Mouse (Mus musculus): ENCODE results near the gene Gpbar1. TPM values are rescaled to one million over a fixed set of nuclear protein-coding genes. Genes with fewer than 3 reads are reported as not detected.
A peak's percentile ranks its signal among the peaks of the same experiment; 100 is the strongest.

Gene Gpbar1
- 1.7 and 2.1 TPM in 2 replicates for polyA plus RNA-seq (2015; fragmentation: Nextera tagmentation; extraction: Ambion mirVana)

DNA sequence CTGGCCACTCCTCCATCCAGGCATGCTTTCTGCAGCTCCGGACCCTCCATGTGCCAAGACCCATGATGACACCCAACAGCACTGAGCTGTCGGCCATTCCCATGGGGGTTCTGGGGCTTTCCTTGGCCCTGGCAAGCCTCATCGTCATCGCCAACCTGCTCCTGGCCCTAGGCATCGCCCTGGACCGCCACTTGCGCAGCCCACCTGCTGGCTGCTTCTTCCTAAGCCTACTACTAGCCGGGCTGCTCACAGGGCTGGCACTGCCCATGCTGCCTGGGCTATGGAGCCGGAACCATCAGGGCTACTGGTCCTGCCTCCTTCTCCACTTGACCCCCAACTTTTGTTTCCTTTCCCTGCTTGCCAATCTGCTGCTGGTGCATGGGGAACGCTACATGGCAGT is at the start of gene Gpbar1:
Gene Gpbar1, plus strand, starts transcription at position 13 of the 400 bp plus-strand sequence.
- Histone ChIP-seq H3K4me3 (replicated peaks) (no peak within 1 kb of the TSS), H3K4me2 (peak within 1 kb of the TSS; percentile 7; the same call in 1 of the 2 replicates), H3K9me3 (replicated peaks) (no peaks in the 10 kb centered on the region), H3K9ac (0 out of 2 replicates have a peak within 1 kb of the TSS, but pooled peaks have one; percentile 14), H3K36me3 (peaks cover 49% of the 10 kb centered on the region), H3K27me3 (no peaks in the 10 kb centered on the region), H3K27ac (peak within 1 kb of the TSS; percentile 34), H3K4me1 (peaks cover 58% of the 10 kb centered on the region)
- 87% methylated on average over 10 of the region's 10 CpGs for WGBS
- no peak for ATAC-seq (replicated peaks; ENCODE audit: low FRiP score)

DNA sequence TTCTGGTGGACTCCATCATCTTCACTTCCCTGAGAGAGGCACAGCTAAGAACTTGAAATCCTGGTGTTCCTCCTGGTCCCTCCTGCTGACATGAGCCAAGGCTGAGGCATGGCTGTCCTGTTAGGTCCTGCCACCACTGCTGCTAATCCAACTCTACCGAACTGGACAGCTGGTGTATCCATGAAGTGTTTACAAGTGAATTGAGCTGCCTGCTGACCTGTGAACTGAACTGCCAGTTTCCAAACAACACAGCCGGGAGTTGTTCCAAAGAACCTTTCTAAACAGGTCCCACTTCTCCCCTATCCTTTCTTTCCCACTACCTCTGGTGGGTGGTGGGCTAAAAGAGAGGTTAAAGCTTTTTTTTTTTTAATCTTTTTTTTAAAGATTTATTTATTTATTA is 48.4 kb upstream of the Gpbar1 start:
- no peak for ATAC-seq (replicated peaks; ENCODE audit: low FRiP score)
- H3K27me3 ChIP-seq: no peaks in the 10 kb centered on the region
- no peak overlapping the region for H3K4me2 ChIP-seq
- no peak overlapping the region for H3K4me3 ChIP-seq (replicated peaks)
- no peak overlapping the region for H3K9ac ChIP-seq
- no peaks in the 10 kb centered on the region for H3K4me1 ChIP-seq
- H3K36me3 ChIP-seq: no peaks in the 10 kb centered on the region
- H3K27ac ChIP-seq: no peak overlapping the region
- no peaks in the 10 kb centered on the region for H3K9me3 ChIP-seq (replicated peaks)
- 65% methylated on average over 2 of the region's 2 CpGs for WGBS

DNA sequence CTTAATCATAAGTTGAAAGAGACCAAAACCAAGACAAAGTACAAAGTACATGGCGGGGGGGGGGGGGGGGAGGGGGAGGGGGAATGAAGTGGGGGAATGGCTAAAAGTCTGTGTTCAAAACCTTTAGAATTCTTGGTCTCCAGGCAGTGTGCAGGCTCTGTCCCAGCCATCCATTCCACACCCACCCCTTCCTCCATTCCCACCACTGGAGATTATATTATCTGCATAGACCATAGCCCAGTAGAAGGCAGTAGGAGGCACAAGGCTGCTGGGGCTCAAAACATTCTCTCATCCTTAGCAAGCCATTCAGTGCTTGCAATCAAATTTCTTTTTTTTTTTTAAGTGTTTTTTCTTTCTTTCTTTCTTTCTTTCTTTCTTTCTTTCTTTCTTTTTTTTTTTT is 47.4 kb upstream of the Gpbar1 start:
- no CpG with 5 or more reads among the region's 1 CpGs for WGBS

DNA sequence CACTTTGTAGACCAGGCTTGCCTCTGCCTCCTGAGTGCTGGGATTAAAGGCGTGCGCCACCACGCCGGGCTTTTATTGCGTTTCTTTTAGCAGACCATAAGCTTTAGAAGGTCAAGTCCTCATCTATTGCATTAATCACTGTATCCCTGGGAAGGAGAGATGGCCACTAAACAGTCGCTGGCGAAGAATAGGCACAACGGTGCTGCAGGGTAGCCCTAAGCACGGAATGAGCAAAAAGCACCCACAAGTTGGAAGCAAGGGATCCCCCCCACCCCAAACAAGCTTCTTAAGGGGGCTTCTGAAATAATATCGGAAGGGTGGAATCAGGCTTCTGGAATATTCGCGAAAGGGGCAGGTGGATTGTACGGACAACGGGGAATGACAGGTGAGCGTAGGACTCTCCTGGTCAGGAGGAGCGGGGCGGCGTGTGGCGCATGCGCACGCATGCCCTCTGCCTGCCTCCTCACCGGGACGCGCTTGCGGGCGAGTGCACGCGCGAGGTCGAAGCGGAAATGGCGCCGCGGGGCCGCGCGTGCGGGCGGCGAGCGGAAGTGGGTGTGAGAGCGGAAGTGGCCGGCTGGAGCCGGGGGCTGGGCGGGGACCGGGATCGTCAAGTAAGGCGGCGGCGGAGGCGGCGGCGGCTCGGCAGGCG is 42.3 kb upstream of the Gpbar1 start, which contains the start of gene Arpc2:
Gene Arpc2, plus strand, starts transcription at position 147 of the 652 bp plus-strand sequence.
- H3K27ac ChIP-seq: peak within 1 kb of the TSS; percentile 95
- H3K9me3 ChIP-seq (replicated peaks): no peaks in the 10 kb centered on the region
- H3K4me1 ChIP-seq: peaks cover 37% of the 10 kb centered on the region
- peak within 1 kb of the TSS; percentile 84 for H3K4me2 ChIP-seq
- H3K36me3 ChIP-seq: no peaks in the 10 kb centered on the region
- no peaks in the 10 kb centered on the region for H3K27me3 ChIP-seq
- ATAC-seq (replicated peaks; ENCODE audit: low FRiP score): peak; percentile 92
- H3K4me3 ChIP-seq (replicated peaks): peak within 1 kb of the TSS; percentile 93
- under 1% methylated on average over 44 of the region's 55 CpGs for WGBS
- H3K9ac ChIP-seq: peak within 1 kb of the TSS; percentile 96

More for the DNA sequence above, 47.4 kb upstream of the Gpbar1 start:
- H3K9me3 ChIP-seq (replicated peaks): no peaks in the 10 kb centered on the region
- H3K4me3 ChIP-seq (replicated peaks): no peak overlapping the region
- no peaks in the 10 kb centered on the region for H3K36me3 ChIP-seq
- no peaks in the 10 kb centered on the region for H3K4me1 ChIP-seq
- no peak overlapping the region for H3K27ac ChIP-seq
- H3K27me3 ChIP-seq: no peaks in the 10 kb centered on the region
- ATAC-seq (replicated peaks; ENCODE audit: low FRiP score): no peak
- H3K4me2 ChIP-seq: no peak overlapping the region
- H3K9ac ChIP-seq: no peak overlapping the region

DNA sequence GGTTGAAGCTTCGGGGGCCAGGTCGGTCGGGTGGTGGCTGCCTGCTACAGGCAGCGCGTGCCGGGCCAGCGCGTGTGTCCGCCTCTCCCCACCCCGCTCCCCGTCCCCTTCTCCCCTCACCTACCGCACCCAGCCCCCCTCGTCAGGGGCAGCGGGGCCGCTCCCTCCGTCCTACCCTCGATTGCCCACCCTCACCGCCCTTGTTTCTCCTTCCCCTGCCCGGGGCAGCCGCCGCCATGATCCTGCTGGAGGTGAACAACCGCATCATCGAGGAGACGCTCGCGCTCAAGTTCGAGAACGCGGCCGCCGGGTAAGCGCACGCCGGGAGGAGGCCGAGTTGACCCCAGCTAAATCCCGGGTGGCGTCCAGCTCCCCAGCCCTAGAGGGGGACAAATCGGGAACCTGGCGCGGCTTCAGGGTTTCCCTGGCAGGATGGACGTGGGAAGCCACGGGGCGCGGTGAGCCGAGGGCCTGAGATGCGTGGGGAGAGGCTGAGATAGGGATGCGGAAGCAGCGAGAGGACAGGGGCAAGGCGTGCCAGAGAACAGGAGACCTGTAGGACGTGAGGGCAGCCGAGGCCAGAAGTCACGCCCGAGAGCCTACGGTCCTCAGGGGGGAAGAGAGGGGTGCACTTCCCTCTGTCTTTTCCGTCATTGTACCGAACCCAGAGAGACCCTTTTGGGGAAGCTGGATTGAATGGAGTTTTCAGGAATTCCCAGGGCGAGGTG is 41.6 kb upstream of the Gpbar1 start:
- Histone ChIP-seq H3K36me3 (no peaks in the 10 kb centered on the region), H3K4me1 (peaks cover 39% of the 10 kb centered on the region), H3K4me3 (replicated peaks) (peak overlapping the region; percentile 93), H3K27me3 (no peaks in the 10 kb centered on the region), H3K27ac (peak overlapping the region; percentile 95), H3K9ac (peak overlapping the region; percentile 96), H3K4me2 (peak overlapping the region; percentile 84), H3K9me3 (replicated peaks) (no peaks in the 10 kb centered on the region)
- WGBS: 0% methylated on average over 50 of the region's 57 CpGs
- ATAC-seq (replicated peaks; ENCODE audit: low FRiP score): peak; percentile 55

DNA sequence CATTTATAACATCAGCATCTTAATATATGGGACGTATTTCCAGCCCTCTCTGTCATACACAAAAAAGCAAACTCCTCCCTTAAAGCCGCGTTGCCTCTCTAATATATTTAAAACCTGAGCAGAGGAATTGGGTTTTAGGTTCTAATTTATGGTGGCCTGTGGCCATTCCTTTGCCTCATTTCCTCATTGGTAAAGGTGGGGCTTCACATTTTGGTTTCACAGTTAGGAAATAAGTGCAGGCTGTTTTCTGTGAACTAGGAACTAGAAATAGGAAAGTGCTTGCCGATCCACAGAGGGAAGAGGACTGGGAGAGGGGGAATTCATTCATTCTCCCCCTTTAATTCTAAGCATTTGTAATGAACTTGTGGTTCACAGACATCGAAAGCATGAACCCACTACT is 40.7 kb upstream of the Gpbar1 start:
- Histone ChIP-seq H3K4me1 (peaks cover 42% of the 10 kb centered on the region), H3K27ac (peak overlapping the region; percentile 95; the same call in 1 of the 2 replicates), H3K4me2 (peak overlapping the region; percentile 84), H3K27me3 (no peaks in the 10 kb centered on the region), H3K36me3 (no peaks in the 10 kb centered on the region), H3K4me3 (replicated peaks) (peak overlapping the region; percentile 93), H3K9ac (peak overlapping the region; percentile 96), H3K9me3 (replicated peaks) (no peaks in the 10 kb centered on the region)
- 20% methylated on average over 5 of the region's 5 CpGs for WGBS
- no peak for ATAC-seq (replicated peaks; ENCODE audit: low FRiP score)

DNA sequence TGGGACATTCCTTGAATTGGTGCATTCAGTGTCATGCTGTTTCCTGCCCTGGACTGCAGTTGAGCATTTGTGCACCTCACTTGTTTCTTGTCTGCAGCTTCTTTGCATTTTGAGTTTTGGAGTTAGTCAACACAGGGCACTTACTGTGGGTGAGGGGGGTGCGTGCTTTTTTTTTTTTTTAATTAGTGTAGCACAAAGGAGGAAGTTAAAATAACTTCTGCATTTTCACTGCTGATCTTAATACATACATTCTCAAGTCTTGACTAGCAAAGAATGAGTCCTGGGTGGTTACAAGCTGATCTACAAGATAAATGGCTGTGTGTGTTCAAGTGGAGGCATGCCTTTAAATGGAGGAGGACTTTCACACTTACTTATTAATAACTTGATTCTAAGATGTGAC is 40.2 kb upstream of the Gpbar1 start:
- Histone ChIP-seq H3K9me3 (replicated peaks) (no peaks in the 10 kb centered on the region), H3K4me1 (peaks cover 47% of the 10 kb centered on the region), H3K9ac (peak overlapping the region; percentile 96), H3K4me3 (replicated peaks) (peak overlapping the region; percentile 93), H3K36me3 (no peaks in the 10 kb centered on the region), H3K27ac (0 out of 2 replicates have a peak overlapping the region, but pooled peaks have one; percentile 95), H3K27me3 (no peaks in the 10 kb centered on the region), H3K4me2 (peak overlapping the region; percentile 84)
- WGBS: 45% methylated on average over 1 of the region's 1 CpGs
- no peak for ATAC-seq (replicated peaks; ENCODE audit: low FRiP score)

DNA sequence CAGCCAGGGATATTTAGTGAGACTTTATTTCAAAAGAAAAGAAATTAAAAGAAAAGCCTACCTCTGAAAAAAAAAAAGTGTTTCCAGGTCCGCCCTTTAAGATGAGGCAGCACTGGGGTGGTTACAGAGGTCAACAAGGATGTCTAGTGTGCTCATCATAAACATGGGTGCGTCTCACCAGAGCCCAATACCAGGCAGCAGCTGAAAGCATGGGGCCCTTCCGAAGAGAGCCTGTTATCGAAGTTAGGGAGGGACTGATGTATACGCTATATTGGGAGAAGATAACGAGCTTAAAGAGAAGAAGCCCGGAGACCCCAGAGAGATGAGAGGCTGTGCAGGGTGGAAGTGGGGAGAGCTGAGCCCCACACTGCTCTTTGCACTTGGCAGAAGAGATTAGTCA is 39.2 kb upstream of the Gpbar1 start:
- Histone ChIP-seq H3K4me2 (peak overlapping the region; percentile 44), H3K36me3 (no peaks in the 10 kb centered on the region), H3K27ac (0 out of 2 replicates have a peak overlapping the region, but pooled peaks have one; percentile 20), H3K9me3 (replicated peaks) (no peaks in the 10 kb centered on the region), H3K9ac (no peak overlapping the region; the same call in 1 of the 2 replicates), H3K4me1 (peaks cover 50% of the 10 kb centered on the region), H3K27me3 (no peaks in the 10 kb centered on the region), H3K4me3 (replicated peaks) (0 out of 2 replicates have a peak overlapping the region, but pooled peaks have one; percentile 93)
- WGBS: 56% methylated on average over 7 of the region's 7 CpGs
- ATAC-seq (replicated peaks; ENCODE audit: low FRiP score): no peak

DNA sequence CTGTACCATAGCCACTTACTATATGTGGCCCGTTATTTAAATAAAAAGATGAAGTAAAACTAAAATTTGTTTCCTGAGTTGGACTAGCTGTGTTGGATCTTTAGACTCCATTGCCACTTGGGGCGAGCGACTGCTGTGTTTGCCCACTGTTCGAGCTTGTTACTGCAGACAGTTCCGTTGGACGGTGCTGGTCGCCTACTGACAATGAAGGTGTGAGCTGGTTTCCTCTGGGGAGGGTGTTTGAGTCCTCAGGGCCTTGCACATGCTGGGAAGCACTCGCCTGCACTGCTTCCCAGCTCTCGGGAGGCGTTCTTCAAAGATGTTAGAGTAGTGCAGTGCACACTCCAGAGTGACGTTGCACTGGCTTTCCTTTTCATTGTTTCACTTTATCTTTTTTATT is 38.7 kb upstream of the Gpbar1 start:
- 54% methylated on average over 11 of the region's 11 CpGs for WGBS
- Histone ChIP-seq H3K36me3 (no peaks in the 10 kb centered on the region), H3K4me1 (peaks cover 53% of the 10 kb centered on the region), H3K27me3 (no peaks in the 10 kb centered on the region), H3K4me3 (replicated peaks) (0 out of 2 replicates have a peak overlapping the region, but pooled peaks have one; percentile 93), H3K9me3 (replicated peaks) (no peaks in the 10 kb centered on the region), H3K4me2 (peak overlapping the region; percentile 44), H3K27ac (0 out of 2 replicates have a peak overlapping the region, but pooled peaks have one; percentile 20), H3K9ac (no peak overlapping the region; the same call in 1 of the 2 replicates)
- ATAC-seq (replicated peaks; ENCODE audit: low FRiP score): no peak

DNA sequence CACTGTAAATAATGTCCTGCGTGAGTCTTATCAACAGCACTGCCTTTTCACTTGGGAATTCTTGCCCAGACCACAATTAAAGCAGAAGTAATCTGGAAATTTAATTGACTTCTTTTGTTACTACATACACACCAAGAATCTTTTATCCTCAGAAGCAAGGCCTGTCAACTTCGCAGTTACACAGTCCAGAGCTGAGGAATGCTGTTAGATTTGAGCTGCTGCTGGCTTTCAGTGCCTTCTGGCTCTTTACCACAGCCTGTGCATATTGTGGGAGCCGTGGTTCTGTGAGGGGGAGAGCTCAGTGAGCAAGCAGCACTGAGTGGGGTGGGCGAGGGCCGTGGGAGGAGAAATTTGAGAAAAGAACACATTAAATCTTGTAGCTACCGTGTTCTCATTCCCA is 38.0 kb upstream of the Gpbar1 start:
- H3K4me1 ChIP-seq: peaks cover 60% of the 10 kb centered on the region
- no peaks in the 10 kb centered on the region for H3K9me3 ChIP-seq (replicated peaks)
- 21% methylated on average over 6 of the region's 6 CpGs for WGBS
- H3K36me3 ChIP-seq: no peaks in the 10 kb centered on the region
- H3K9ac ChIP-seq: no peak overlapping the region
- no peaks in the 10 kb centered on the region for H3K27me3 ChIP-seq
- H3K4me2 ChIP-seq: peak overlapping the region; percentile 20; the same call in 1 of the 2 replicates
- ATAC-seq (replicated peaks; ENCODE audit: low FRiP score): no peak
- H3K4me3 ChIP-seq (replicated peaks): no peak overlapping the region
- H3K27ac ChIP-seq: peak overlapping the region; percentile 65

DNA sequence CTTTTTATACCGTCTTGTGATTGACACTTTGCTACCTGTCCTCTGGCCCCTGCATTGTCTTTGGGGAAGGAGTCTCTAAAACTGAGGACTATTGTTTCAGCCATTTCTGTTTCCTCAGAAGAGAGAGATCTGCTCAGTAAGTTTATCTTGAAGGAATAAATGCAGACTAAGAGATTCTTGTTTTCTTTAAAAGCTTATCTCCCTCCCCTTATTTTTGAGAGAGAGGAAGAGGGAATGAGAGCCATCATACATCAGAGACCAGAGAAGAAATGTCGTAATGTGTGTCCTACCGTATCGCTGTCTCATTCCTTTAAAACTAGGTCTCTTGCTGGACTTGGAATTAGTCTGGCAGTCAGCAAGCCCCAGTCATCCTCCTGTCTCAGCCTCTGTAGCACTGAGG is 37.5 kb upstream of the Gpbar1 start:
- peaks cover 61% of the 10 kb centered on the region for H3K4me1 ChIP-seq
- H3K9ac ChIP-seq: no peak overlapping the region
- no peak for ATAC-seq (replicated peaks; ENCODE audit: low FRiP score)
- H3K9me3 ChIP-seq (replicated peaks): no peaks in the 10 kb centered on the region
- no peaks in the 10 kb centered on the region for H3K36me3 ChIP-seq
- no peaks in the 10 kb centered on the region for H3K27me3 ChIP-seq
- H3K4me2 ChIP-seq: peak overlapping the region; percentile 20; the same call in 1 of the 2 replicates
- WGBS: 52% methylated on average over 4 of the region's 4 CpGs
- peak overlapping the region; percentile 65 for H3K27ac ChIP-seq
- H3K4me3 ChIP-seq (replicated peaks): no peak overlapping the region

DNA sequence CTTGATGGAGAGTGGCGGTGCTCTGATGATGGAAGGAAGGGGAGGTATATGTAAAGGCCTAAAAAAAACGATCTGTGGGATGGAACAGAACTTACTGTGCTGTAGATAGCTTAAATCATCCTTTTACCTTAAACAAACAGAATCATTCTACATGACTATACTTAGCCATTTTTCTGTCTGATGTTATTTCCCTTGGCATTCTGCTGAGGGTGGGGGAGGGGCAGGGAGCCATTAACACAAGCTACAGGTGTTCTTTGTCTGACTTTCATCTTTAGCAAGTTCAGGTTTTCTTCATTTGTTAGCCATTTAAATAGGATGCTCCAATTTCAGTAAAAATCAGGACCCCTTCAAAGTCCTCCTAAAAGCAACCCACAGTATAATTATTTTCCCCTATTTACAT is 32.8 kb upstream of the Gpbar1 start:
- H3K9me3 ChIP-seq (replicated peaks): no peaks in the 10 kb centered on the region
- peaks cover 34% of the 10 kb centered on the region for H3K36me3 ChIP-seq
- H3K4me2 ChIP-seq: no peak overlapping the region
- H3K27ac ChIP-seq: no peak overlapping the region
- WGBS: 58% methylated on average over 2 of the region's 2 CpGs
- H3K27me3 ChIP-seq: no peaks in the 10 kb centered on the region
- ATAC-seq (replicated peaks; ENCODE audit: low FRiP score): no peak
- H3K4me1 ChIP-seq: peaks cover 59% of the 10 kb centered on the region
- H3K9ac ChIP-seq: no peak overlapping the region
- no peak overlapping the region for H3K4me3 ChIP-seq (replicated peaks)
